Mouse (Mus musculus): ENCODE measurements around the gene Pbx4. TPM values are rescaled to one million over a fixed set of nuclear protein-coding genes. Genes with fewer than 3 reads are reported as not detected.

Gene Pbx4
- polyA plus RNA-seq, 1 experiment, result 20.3 TPM

- TF ChIP-seq CTCF (IDR thresholded peaks at IDR 0.05; ENCODE audit: borderline replicate concordance, insufficient read depth, low read depth, low read length), result no peak
- no peak for TF ChIP-seq POLR2A (IDR thresholded peaks at IDR 0.05; ENCODE audit: borderline replicate concordance, insufficient read depth, low read length)
- DNase-seq, result no peak
- no peak overlapping the region for H3K4me3 ChIP-seq (replicated peaks; ENCODE audit: insufficient read depth, low read depth, low read length)
- H3K27ac ChIP-seq (ENCODE audit: insufficient read depth, low read length), result no peak overlapping the region
- H3K4me1 ChIP-seq (ENCODE audit: control insufficient read depth, insufficient read depth, low read length), result peaks cover 3% of the 10 kb centered on the region; the same call in 1 of the 2 replicates
- 3% methylated on average over 103 of the region's 103 CpGs for WGBS
- H3K27me3 ChIP-seq (ENCODE audit: control insufficient read depth, insufficient read depth, low read length), result peaks cover 4% of the 10 kb centered on the region; the same call in 1 of the 2 replicates
Measured at GRCm38 (mm10) chr8:69882021-69882756, 49.9 kb downstream of the Pbx4 start.

- DNase-seq, result no peak
- Histone ChIP-seq H3K27me3 (ENCODE audit: control insufficient read depth, insufficient read depth, low read length) (peaks cover 4% of the 10 kb centered on the region; the same call in 1 of the 2 replicates), H3K4me3 (replicated peaks; ENCODE audit: insufficient read depth, low read depth, low read length) (no peak overlapping the region), H3K4me1 (ENCODE audit: control insufficient read depth, insufficient read depth, low read length) (peaks cover 7% of the 10 kb centered on the region; the same call in 1 of the 2 replicates), H3K27ac (ENCODE audit: insufficient read depth, low read length) (no peak overlapping the region)
- 17% methylated on average over 52 of the region's 52 CpGs for WGBS
- TF ChIP-seq POLR2A (IDR thresholded peaks at IDR 0.05; ENCODE audit: borderline replicate concordance, insufficient read depth, low read length), result no peak
- TF ChIP-seq CTCF (IDR thresholded peaks at IDR 0.05; ENCODE audit: borderline replicate concordance, insufficient read depth, low read depth, low read length), result no peak
Measured at GRCm38 (mm10) chr8:69882833-69883600, 50.7 kb downstream of the Pbx4 start.

GRCm38 (mm10) chr8:69884141-69884540 lies 51.9 kb downstream of the Pbx4 start:
- no peak for TF ChIP-seq CTCF (IDR thresholded peaks at IDR 0.05; ENCODE audit: borderline replicate concordance, insufficient read depth, low read depth, low read length)
- TF ChIP-seq POLR2A (IDR thresholded peaks at IDR 0.05; ENCODE audit: borderline replicate concordance, insufficient read depth, low read length), result no peak
- Histone ChIP-seq H3K27ac (ENCODE audit: insufficient read depth, low read length) (no peak overlapping the region), H3K27me3 (ENCODE audit: control insufficient read depth, insufficient read depth, low read length) (peaks cover 4% of the 10 kb centered on the region; the same call in 1 of the 2 replicates), H3K4me1 (ENCODE audit: control insufficient read depth, insufficient read depth, low read length) (peaks cover 8% of the 10 kb centered on the region; the same call in 1 of the 2 replicates), H3K4me3 (replicated peaks; ENCODE audit: insufficient read depth, low read depth, low read length) (no peak overlapping the region)
- WGBS, result 47% methylated on average over 13 of the region's 13 CpGs
- DNase-seq, result no peak

GRCm38 (mm10) chr8:69887289-69888243 lies 55.3 kb downstream of the Pbx4 start, which contains the start of gene Cilp2:
Gene Cilp2 (minus strand): TSS chr8:69887687.
- Histone ChIP-seq H3K27me3 (ENCODE audit: control insufficient read depth, insufficient read depth, low read length) (no peaks in the 10 kb centered on the region; the same call in 1 of the 2 replicates), H3K27ac (ENCODE audit: insufficient read depth, low read length) (no peak within 1 kb of the TSS), H3K4me3 (replicated peaks; ENCODE audit: insufficient read depth, low read depth, low read length) (peak within 1 kb of the TSS; percentile 28), H3K4me1 (ENCODE audit: control insufficient read depth, insufficient read depth, low read length) (peaks cover 8% of the 10 kb centered on the region; the same call in 1 of the 2 replicates)
- DNase-seq, result no peak
- WGBS, result under 1% methylated on average over 60 of the region's 60 CpGs
- TF ChIP-seq CTCF (IDR thresholded peaks at IDR 0.05; ENCODE audit: borderline replicate concordance, insufficient read depth, low read depth, low read length), result no peak
- no peak for TF ChIP-seq POLR2A (IDR thresholded peaks at IDR 0.05; ENCODE audit: borderline replicate concordance, insufficient read depth, low read length)

- Histone ChIP-seq H3K27me3 (ENCODE audit: control insufficient read depth, insufficient read depth, low read length) (no peaks in the 10 kb centered on the region; the same call in 1 of the 2 replicates), H3K27ac (ENCODE audit: insufficient read depth, low read length) (no peak overlapping the region), H3K4me1 (ENCODE audit: control insufficient read depth, insufficient read depth, low read length) (peaks cover 8% of the 10 kb centered on the region; the same call in 1 of the 2 replicates), H3K4me3 (replicated peaks; ENCODE audit: insufficient read depth, low read depth, low read length) (peak overlapping the region; percentile 28)
- DNase-seq, result no peak
- WGBS, result 4% methylated on average over 24 of the region's 24 CpGs
- TF ChIP-seq POLR2A (IDR thresholded peaks at IDR 0.05; ENCODE audit: borderline replicate concordance, insufficient read depth, low read length) (no peak), CTCF (IDR thresholded peaks at IDR 0.05; ENCODE audit: borderline replicate concordance, insufficient read depth, low read depth, low read length) (no peak)
Measured at GRCm38 (mm10) chr8:69888244-69888866, 56.1 kb downstream of the Pbx4 start.

GRCm38 (mm10) chr8:69888902-69889301 lies 56.6 kb downstream of the Pbx4 start:
- no peak for TF ChIP-seq CTCF (IDR thresholded peaks at IDR 0.05; ENCODE audit: borderline replicate concordance, insufficient read depth, low read depth, low read length)
- no peak for TF ChIP-seq POLR2A (IDR thresholded peaks at IDR 0.05; ENCODE audit: borderline replicate concordance, insufficient read depth, low read length)
- Histone ChIP-seq H3K27me3 (ENCODE audit: control insufficient read depth, insufficient read depth, low read length) (no peaks in the 10 kb centered on the region; the same call in 1 of the 2 replicates), H3K27ac (ENCODE audit: insufficient read depth, low read length) (no peak overlapping the region), H3K4me1 (ENCODE audit: control insufficient read depth, insufficient read depth, low read length) (peaks cover 8% of the 10 kb centered on the region; the same call in 1 of the 2 replicates), H3K4me3 (replicated peaks; ENCODE audit: insufficient read depth, low read depth, low read length) (peak overlapping the region; percentile 12)
- WGBS, result 2% methylated on average over 32 of the region's 32 CpGs
- DNase-seq, result no peak

Measured in cerebellum, adult 2 months (tissue).